In the genomic region with DNA sequence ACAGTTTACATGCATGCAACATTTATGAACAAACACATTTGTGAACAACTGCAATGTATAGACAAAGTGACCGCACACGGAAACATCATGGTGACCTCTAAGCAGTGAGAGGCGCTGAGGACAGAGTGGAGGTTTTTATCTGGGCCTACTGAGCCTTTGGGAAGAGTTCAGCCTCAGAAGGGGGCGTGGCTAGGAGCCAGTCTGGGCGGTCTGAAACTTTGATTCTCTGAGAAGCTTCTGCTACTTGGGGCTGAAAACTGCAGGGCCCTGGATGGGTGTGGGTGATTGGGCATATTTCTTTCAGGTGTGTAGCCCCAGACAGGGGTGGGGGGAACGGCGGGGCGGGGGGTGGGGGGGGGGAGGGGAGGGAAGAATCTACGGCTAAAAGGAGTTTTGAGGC, we compare ENCODE assay signal across 8 mouse cellular contexts. TPM values are rescaled to one million over a fixed set of nuclear protein-coding genes. Genes with fewer than 3 reads are reported as not detected.
DNase-seq lines count a peak whose midpoint lies in the region; ATAC-seq and TF ChIP-seq lines count a peak whose summit lies in the region.

No protein-coding gene starts in this region.

- no peak for TF ChIP-seq CTCF in heart, adult 2 months (IDR thresholded peaks at IDR 0.05)
- TF ChIP-seq CTCF in hindbrain, postnatal 0 days (IDR thresholded peaks at IDR 0.05; ENCODE audit: low read depth) = no peak

- no peaks in the 10 kb centered on the region for H3K36me3 ChIP-seq in heart, adult 2 months (ENCODE audit: control insufficient read depth, insufficient read depth, low read length)
- H3K36me3 ChIP-seq in hindbrain, postnatal 0 days (ENCODE audit: insufficient read depth, low read length) = no peaks in the 10 kb centered on the region

- no peak overlapping the region for H3K4me3 ChIP-seq in heart, adult 2 months
- H3K4me3 ChIP-seq in hindbrain, postnatal 0 days (ENCODE audit: low read length) = no peak overlapping the region

- intact Hi-C loops in heart, adult 2 months (cut with DNase I) = no loop called here
- intact Hi-C loops in left cerebral cortex, postnatal 36 days (cut with DNase I) = no loop called here

- H3K79me2 ChIP-seq in heart, adult 2 months (replicated peaks; ENCODE audit: control insufficient read depth, insufficient read depth, low read length) = no peaks in the 10 kb centered on the region

- no peaks in the 10 kb centered on the region for H3K9me3 ChIP-seq in hindbrain, postnatal 0 days (ENCODE audit: low read length)

- H3K9ac ChIP-seq in heart, adult 2 months (ENCODE audit: low read depth, low read length) = no peak overlapping the region
- no peak overlapping the region for H3K9ac ChIP-seq in hindbrain, postnatal 0 days (replicated peaks; ENCODE audit: low read length)

- WGBS in heart, adult 2 months = 38% methylated on average over 7 of the region's 9 CpGs
- WGBS in hindbrain, postnatal 0 days = 14% methylated on average over 7 of the region's 9 CpGs

- DNase-seq in heart, adult 11 months = peak; percentile 80
- no peak for DNase-seq in heart, adult 2 months
- peak; percentile 41 for DNase-seq in adrenal gland, postnatal 25 days
- no peak for DNase-seq in hindbrain, postnatal 0 days (ENCODE audit: low spot score)
- peak; percentile 51 to 61 for DNase-seq in lung, postnatal 4 days
- DNase-seq in right cerebral cortex, postnatal 10 days (ENCODE audit: low spot score in 2 of 2) = no peak
- DNase-seq in left cerebral cortex, postnatal 36 days (ENCODE audit: low spot score in 2 of 2) = no peak
- DNase-seq in thymus, postnatal 0 days (ENCODE audit: low spot score) = no peak

- no peak for TF ChIP-seq POLR2A in heart, adult 2 months (IDR thresholded peaks at IDR 0.05; ENCODE audit: insufficient read depth, low read depth, low read length)

- H3K27me3 ChIP-seq in heart, adult 2 months (ENCODE audit: control insufficient read depth, insufficient read depth, low read length) = no peaks in the 10 kb centered on the region
- no peaks in the 10 kb centered on the region for H3K27me3 ChIP-seq in hindbrain, postnatal 0 days (ENCODE audit: insufficient read depth, low read length)

- ATAC-seq in hindbrain, postnatal 0 days = peak; percentile 27; the same call in 1 of the 2 replicates

- H3K27ac ChIP-seq in heart, adult 2 months = no peak overlapping the region
- H3K27ac ChIP-seq in hindbrain, postnatal 0 days = no peak overlapping the region

- no peak for TF ChIP-seq EP300 in heart, adult 2 months (IDR thresholded peaks at IDR 0.05; ENCODE audit: insufficient read depth, low read depth, low read length)

- H3K4me1 ChIP-seq in heart, adult 2 months (ENCODE audit: control insufficient read depth, insufficient read depth, low read length) = peaks cover 3% of the 10 kb centered on the region; the same call in 1 of the 2 replicates
- H3K4me1 ChIP-seq in hindbrain, postnatal 0 days (ENCODE audit: insufficient read depth, low read length) = no peaks in the 10 kb centered on the region; the same call in 1 of the 2 replicates

- H3K4me2 ChIP-seq in hindbrain, postnatal 0 days (ENCODE audit: low read depth, low read length) = no peak overlapping the region

RNA-seq across cellular contexts. Expression of a gene that starts 14.5 kb away (rescaled TPM):
- under 1 TPM; 0.44 to 0.59 TPM for total RNA-seq in heart, adult 2 months (2021)
- polyA plus RNA-seq in heart, adult 2 months (2012; rRNA removed) = 0.53 and 0.59 TPM in 2 replicates
- total RNA-seq in adrenal gland, postnatal 25 days (2021) = 5.9 and 6.3 TPM in 2 replicates
- 11.6 and 13.3 TPM in 2 replicates for total RNA-seq in hindbrain, postnatal 0 days (2014; rRNA removed)
- polyA plus RNA-seq in hindbrain, postnatal 0 days (2015; fragmentation: Nextera tagmentation; extraction: Ambion mirVana) = 3.6 and 3.9 TPM in 2 replicates
- total RNA-seq in left cerebral cortex, postnatal 36 days (2021) = 10 to 100 TPM; 13.7 to 25.6 TPM
- 3.1 and 3.6 TPM in 2 replicates for polyA plus RNA-seq in thymus, postnatal 0 days (2015; fragmentation: Nextera tagmentation; extraction: Ambion mirVana)

Comparison
In these comparisons a context has a peak if more than half of its experiments do, and no peak if none do; other contexts are left out.
1. DNase-seq: peak in heart, adult 11 months (single experiment), adrenal gland, postnatal 25 days (single experiment) and lung, postnatal 4 days (2 of 2); none in heart, adult 2 months (0 of 2), hindbrain, postnatal 0 days (single experiment), right cerebral cortex, postnatal 10 days (0 of 2), left cerebral cortex, postnatal 36 days (0 of 2) and thymus, postnatal 0 days (single experiment).